Mouse (Mus musculus) left cerebral cortex, adult 2 months (tissue): ENCODE results near the gene Gm14444. TPM values are rescaled to one million over a fixed set of nuclear protein-coding genes. Genes with fewer than 3 reads are reported as not detected.
"Not testable (repeated sequence)": the region's sequence is repeated elsewhere in the genome, so short reads cannot be mapped to it uniquely, and the experiment has no call there.

Source experiments
- DNase-seq, 2 experiments: peaks; one replicate each; pipeline ENCODE4 v3.0.0; 2021 to 2022; ENCODE audit warnings: low spot score in 2 of 2, mixed read lengths in 1 of 2; ENCODE audit errors: extremely low spot score in 1 of 2
- H3K27ac ChIP-seq: fragments of 200-600 bp; 2 replicates; pipeline ENCODE4 v1.8.1; 2022
- H3K4me3 ChIP-seq: fragments of 200-600 bp; 2 replicates; pipeline ENCODE4 v1.8.1; 2022
- intact Hi-C: fragments of 180-260 bp; cut with DNase I; formaldehyde crosslinking; loops from one replicate; pipeline ENCODE4 v1.15.1; 2025
- long read RNA-seq, 2 experiments: library from polyadenylated mRNA; stranded (forward); transcript quantifications; one replicate each; pipeline ENCODE4 v2.0.0; 2021; ENCODE audit warnings: borderline mapping rate in 2 of 2
- total RNA-seq, 2 experiments: library from RNA; stranded (reverse); gene quantifications; 2 replicates each; pipeline ENCODE4 v1.2.3; 2021

Gm14444 gene
- total RNA-seq = 1 to 10 TPM in 1 of 2 experiments, not detected in 1; 1.8 TPM
- long read RNA-seq, experiment 1, partial matches to known transcripts = 1 of 1 reads
- long read RNA-seq, experiment 1, other reads (novel, unspliced or antisense) = 0 of 1 reads
- long read RNA-seq, experiment 2 = 0 reads

DNA sequence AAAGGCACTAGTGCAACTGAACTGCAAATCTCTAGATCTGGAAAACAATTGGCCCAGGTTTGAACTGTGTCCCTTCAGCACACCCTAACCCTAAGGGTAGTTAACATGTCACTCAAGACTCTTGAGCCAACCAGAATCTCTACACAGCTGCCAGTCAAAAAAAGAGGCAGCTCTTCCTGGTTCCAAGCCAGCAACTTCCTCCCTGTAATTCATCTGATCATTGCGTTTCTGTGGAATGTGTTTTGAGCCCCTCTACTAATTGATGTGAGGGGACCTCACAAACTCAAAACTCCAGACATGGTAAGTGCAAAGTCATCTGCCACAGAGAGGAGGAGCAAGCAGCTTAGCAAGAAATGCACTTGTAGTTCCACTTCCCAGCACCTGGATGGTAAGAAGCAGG lies at the start of gene Gm14444:
Gm14444 (plus strand) TSS at position 220 of the 400 bp plus-strand sequence.
- DNase-seq, H3K4me3 ChIP-seq, H3K27ac ChIP-seq, intact Hi-C loops: not testable (repeated sequence)

DNA sequence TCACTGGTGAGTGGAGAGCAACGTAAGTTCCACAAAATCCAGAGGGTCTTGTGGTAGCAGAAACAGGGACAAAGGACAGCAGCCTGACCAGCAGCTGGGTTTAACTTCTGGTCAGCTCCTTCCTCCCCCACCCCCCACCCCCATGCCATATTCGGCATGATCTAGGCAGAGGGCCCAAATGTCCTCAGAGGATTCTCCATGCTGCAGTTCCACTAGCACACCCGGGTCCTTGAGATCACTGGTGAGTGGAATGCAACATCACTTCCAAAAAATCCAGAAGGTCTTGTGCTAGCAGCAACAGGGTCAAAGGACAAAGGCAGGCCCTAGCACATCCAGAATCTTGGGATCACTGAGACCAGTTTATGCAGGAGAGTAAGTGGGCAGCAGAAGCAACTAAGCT lies 44.6 kb upstream of the Gm14444 start:
- DNase-seq, H3K27ac ChIP-seq, H3K4me3 ChIP-seq, intact Hi-C loops: not testable (repeated sequence)

DNA sequence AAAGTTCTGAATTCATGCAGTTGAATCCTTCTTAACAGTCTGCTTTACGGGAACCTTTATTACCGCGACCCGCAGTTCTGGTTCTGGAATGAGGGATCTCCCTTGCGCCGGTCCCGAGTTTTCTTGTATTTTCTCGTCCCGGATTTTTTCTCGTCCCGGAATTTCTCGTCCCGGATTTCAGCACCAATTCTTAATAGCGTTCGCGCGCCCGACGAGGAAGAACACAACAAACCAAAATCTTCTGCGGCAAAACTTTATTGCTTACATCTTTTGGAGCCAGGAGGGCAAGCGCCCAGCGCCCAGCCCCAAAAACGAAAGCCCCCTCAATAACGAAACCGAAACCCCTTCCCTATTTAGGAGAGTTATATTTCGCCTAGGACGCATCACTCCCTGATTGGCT lies 34.2 kb downstream of the Gm14444 start:
- H3K27ac ChIP-seq, DNase-seq, H3K4me3 ChIP-seq, intact Hi-C loops: not testable (repeated sequence)

DNA sequence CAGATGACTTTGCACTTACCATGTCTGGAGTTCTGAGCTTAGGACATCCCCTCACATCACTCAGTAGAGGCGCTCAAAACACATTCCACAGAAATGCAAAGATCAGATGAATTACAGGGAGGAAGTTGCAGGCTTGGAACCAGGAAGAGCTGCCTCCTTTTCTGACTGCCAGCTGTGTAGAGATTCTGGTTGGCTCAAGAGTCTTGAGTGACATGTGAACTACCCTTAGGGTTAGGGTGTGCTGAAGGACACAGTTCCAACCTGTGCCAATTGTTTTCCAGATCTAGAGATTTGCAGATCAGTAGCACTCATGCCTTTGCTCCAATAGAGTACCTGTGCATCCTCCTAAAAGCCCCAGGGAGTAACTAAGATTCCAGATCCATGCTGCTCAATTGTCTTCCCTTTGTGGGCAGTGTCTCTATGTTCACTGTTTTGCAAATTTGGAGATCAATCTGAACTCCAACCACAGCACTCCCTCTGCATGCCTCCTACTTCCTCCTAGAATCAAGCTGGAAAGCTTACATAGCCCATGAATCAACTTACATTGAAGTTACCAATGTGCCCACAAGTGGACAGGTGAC lies 57.7 kb downstream of the Gm14444 start, which contains the start of gene Gm14393:
Gm14393 (minus strand) TSS at position 101 of the 581 bp plus-strand sequence.
- intact Hi-C loops, H3K27ac ChIP-seq, H3K4me3 ChIP-seq, DNase-seq: not testable (repeated sequence)

Other genes starting within 250 kb of the Gm14444 start
- 1 to 10 TPM; 4.5 to 5.2 TPM for gene Edn3, start 249.6 kb upstream of the Gm14444 start, total RNA-seq
- 1 to 10 TPM in 1 of 2 experiments, not detected in 1; 1.1 TPM for gene Gm14393, start 57.5 kb downstream of the Gm14444 start, total RNA-seq
- gene Gm14399, start 131.8 kb downstream of the Gm14444 start, total RNA-seq = 10 to 100 TPM; 16.4 to 20.2 TPM
- gene Gm14443, start 165.6 kb downstream of the Gm14444 start, total RNA-seq = 1 to 10 TPM; 5.7 to 7.1 TPM
- 100 to 1,000 TPM in 1 of 2 experiments, 10 to 100 TPM in 1; 93.6 to 107 TPM for gene Gm14391, start 196.7 kb downstream of the Gm14444 start, total RNA-seq